Mouse (Mus musculus) left cerebral cortex, postnatal 25 days (tissue): ENCODE data around the gene Msl3l2. TPM values are rescaled to one million over a fixed set of nuclear protein-coding genes. Genes with fewer than 3 reads are reported as not detected.

Experiments
- DNase-seq, 2 experiments: peaks; one replicate each; pipeline ENCODE4 v3.0.0; 2022; ENCODE audit warnings: low spot score in 2 of 2, mixed read lengths in 1 of 2
- intact Hi-C: fragments of 180-260 bp; cut with DNase I; formaldehyde crosslinking; loops from one replicate; pipeline ENCODE4 v1.15.1; 2025
- total RNA-seq, 2 experiments: library from RNA; stranded (reverse); gene quantifications; 2 replicates each; pipeline ENCODE4 v1.2.3; 2021

Gene Msl3l2
- total RNA-seq, 2 experiments from 2014 or later, result 13.7 to 14.8 TPM

- intact Hi-C loops, result no loop called here
- peak; percentile 13 to 76 for DNase-seq
Observed at GRCm38 (mm10) chr10:56165758-56166157, 59.0 kb downstream of the Msl3l2 start.

Other genes with a start within 250 kb of the Msl3l2 start
- 1 to 10 TPM; 7.4 to 7.8 TPM for gene Tbc1d32, start 121.8 kb downstream of the Msl3l2 start, total RNA-seq